Mouse (Mus musculus) liver, adult (tissue): Measurements from ENCODE around the gene Esf1.
"Not testable (repeated sequence)": the region's sequence is repeated elsewhere in the genome, so short reads cannot be mapped to it uniquely, and the experiment has no call there.

ENCODE experiments used
- GATA4 ChIP-seq: IDR thresholded peaks from 2 replicates; pipeline ENCODE4 v1.6.1; 2014; ENCODE audit warnings: mild to moderate bottlenecking, low read length; ENCODE audit not compliant: insufficient replicate concordance

The Esf1 gene

DNA sequence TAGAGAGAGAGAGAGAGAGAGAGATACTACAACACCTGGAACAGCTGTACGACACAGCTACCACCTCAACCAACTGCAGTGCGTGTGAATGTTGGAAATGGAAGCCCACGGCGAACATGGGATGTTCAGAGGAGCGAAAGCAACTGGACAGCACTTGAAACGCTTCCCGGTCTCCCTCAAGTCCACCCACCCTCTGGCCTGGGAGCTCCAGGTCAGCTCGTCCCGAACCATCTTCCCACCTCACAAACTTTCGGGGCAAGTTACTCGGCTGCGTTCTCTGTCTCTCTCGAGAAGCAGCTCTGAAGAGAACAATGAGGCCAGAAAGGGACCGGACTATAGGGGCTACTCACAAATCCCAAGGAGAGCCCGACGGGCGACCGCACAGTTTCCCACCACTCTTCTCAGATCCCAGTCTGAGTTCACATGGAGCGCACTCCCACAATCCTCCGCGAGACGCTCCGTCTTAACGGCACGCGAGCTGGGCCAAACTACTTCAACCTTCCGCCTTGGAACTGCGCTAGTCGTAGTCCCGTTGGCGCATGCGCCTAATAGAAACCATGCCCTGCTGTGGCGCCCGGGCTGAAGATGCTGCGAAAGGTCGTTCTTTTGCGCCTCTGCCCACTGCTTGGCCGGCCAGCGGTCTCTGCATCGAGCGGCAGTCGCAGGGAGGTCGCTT, at the start of gene Esf1, which contains the start of gene Ndufaf5:
Gene Esf1 (minus strand): TSS at position 438 of the 676 bp plus-strand sequence.
Gene Ndufaf5 (plus strand): TSS at position 523 of the 676 bp plus-strand sequence.
- no peak; the same call in 1 of the 2 replicates for TF ChIP-seq GATA4

DNA sequence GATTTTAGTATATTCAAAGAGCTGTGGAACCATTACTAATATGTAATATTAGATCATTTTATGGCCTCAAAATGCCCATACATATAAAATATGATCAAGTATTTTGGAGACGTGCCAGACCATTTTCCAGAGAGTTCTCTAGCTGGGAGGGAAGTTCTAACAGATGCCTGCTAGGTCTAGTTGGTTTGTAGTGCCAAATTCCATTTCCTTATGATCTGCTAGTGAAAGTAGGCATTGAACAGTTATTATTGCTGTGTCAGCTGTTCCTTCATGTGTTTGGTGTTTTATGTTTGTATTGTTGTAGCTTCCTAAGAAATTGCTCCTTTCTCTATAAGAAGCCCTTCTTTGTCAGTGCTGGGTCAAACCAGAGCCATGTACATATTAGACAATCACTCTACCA, 45.6 kb upstream of the Esf1 start:
- no peak for TF ChIP-seq GATA4

DNA sequence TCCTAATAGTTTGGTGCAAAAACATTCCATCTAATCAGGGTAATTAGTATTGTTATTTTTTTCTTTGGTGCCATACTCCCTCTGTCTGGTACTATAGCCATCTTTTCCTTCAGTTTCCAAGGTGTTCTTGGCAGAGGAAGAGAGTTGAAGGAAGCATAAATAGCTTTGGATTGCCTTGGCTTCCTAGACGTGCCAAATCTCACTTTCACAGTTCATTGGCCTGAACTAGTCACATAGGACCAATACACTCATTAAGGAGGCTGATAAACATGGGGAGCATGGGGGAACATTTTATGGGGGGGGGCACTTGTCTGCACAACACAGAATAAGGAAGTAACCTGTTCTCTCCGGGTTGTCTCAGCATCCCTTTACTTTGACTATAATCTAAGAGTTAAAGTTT, 45.1 kb upstream of the Esf1 start:
- TF ChIP-seq GATA4: no peak

DNA sequence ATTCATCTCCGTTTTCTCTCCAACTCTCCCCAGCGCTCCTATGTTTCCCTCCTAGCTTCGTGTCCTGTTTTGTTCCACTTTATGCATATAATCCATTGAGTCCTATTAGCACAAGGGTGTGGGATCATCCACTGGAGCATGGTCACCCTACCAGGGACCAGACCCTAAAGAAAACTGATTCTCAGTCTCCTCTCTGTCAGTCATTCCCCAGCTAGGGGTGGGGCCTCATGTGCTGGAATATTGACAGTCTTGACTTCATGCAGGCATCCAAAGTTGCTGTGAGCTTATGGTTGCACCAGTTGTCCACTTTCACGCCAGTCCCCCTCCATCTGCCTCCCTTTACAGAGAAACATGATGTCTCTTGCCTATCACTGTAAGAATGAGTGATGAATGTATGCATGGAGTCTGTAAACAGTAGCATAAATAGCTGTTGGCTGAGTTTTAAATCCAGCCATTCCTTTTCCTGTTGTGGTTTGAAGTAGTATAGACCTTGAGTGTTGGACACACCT, 44.2 kb upstream of the Esf1 start:
- TF ChIP-seq GATA4: no peak

DNA sequence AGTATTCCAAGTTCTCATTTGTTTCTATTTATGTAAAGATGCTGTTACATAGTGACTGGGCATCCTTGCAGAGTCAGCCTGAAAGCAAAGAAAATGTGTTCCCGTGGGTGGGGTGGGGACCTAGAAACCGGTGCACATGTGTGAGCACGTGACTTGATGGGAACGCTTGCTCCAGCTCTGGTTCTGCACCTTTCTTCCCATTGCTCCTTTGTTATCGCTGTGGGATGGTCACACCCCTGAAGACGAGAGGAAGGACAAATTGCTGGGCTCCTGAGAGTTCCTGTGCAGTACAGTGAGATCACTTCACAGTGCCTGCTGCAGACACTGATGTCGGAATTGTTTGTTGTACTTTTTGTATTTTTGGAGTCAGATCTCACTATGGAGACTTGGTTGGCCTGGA, 33.4 kb upstream of the Esf1 start:
- no peak for TF ChIP-seq GATA4

DNA sequence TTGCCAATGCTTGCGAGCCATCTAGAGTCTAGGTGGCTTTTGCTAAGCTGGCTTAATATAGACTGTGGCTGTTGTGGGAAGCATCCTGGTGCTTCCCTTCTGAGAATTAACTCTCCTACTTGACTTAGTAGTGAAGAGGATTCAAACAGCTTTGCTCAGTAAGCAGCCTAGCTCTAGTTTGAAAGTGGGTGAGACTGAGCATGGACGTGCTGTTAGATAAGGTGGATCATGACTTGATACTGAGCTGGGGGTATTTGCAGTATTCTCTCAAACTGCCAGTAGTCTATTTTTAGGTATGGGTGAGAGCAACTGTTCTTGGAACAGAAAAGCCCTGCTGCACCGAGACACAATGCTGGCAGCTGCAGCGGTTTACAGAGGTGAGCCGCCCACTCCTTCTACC, 32.2 kb upstream of the Esf1 start:
- no peak for TF ChIP-seq GATA4

DNA sequence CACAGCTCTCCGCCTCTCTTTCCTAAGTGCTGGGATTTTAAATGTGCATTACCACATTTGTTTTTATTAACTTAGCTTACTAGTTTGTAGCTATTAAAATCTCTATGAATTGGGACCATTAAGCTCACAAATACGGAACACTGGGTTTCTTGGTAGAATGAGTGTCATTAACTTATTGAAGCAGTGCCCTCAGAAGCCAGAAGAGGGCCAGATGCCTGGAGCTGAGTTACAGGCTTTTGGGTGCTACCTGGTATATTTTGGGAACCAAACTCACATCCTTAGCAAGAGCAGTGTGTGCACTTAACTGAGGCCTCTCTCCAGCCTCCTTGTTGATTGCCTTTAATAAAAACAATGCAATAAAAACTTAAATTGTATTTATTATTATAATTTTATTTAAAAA, 30.3 kb upstream of the Esf1 start:
- no peak for TF ChIP-seq GATA4

DNA sequence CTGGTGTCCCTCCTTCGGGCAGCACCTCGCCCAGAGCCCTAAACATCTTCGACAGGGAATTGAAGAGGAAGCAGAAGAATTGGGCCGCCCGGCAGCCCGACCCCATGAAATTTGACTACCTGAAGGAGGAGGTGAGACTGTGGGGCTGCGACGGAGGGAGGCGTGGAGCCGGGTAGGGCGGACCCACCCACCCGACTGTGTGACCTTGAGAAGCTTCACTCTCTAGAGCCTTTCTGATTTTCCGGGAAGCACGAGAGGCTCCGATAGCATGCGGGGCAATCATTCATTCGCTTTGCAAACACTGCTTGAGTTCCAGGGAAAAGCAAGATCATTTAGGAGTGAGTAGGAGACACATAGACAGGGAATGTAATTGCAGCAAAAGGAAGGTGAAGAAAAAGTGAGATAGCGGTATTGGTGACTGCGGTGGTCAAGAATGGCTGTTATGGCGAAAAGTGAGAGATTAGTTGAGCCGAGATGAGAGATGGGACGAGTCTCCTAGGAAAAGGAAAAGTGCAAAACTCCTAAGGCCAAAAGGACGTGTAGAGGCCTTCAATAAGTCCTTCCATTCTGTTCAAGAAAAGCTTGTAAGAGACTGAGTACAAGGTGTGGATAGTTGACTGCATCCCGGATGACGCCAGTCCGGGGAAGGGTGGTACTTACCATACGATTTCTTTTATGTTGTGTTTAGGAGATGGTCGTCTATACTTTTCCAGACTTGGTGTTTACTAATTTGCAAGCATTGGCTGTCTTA, 614 bp upstream of the Esf1 start:
- no peak for TF ChIP-seq GATA4

DNA sequence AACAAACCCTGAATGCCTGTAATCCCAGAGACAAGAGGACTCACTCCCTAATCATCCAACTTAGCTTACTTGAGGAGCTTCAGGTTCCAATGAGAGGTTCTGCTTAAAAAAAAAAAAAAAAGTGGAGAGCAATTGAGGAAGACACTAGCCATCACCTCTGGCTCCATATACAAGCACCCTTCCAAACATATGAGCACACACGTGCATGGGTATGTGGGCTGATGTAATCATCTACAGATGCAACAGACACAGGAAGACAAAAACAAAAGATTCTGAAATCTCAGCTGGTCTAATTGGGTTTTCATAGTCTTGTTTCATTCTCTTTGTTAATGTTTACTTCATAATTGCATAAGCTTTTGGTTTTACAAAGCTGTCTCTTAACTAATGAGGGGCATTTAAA, 1.3 kb downstream of the Esf1 start:
- no peak for TF ChIP-seq GATA4

DNA sequence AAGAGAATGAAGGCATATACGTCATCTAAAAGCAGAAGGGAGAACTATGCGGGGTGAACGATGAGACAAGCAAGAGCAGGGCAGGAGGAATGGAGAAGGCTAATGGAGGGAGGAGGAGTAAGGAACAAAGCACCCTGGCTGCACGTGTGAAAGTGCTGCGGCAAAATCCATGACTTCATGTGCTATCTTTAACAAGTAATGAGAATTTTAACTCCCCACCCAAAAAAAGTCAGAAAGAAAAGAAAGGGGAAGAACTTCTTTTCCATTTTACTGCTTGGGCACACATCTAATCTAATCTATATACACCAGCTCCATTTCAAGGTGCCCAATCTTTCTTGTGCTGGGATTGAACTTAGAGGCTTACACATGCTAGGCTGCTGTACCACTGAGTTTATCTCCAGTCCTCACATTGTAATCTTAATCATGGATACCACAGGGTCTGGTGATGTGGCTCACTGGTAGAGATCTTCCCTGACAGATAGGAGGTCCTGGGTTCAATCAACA, 7.0 kb downstream of the Esf1 start:
- TF ChIP-seq GATA4: no peak

DNA sequence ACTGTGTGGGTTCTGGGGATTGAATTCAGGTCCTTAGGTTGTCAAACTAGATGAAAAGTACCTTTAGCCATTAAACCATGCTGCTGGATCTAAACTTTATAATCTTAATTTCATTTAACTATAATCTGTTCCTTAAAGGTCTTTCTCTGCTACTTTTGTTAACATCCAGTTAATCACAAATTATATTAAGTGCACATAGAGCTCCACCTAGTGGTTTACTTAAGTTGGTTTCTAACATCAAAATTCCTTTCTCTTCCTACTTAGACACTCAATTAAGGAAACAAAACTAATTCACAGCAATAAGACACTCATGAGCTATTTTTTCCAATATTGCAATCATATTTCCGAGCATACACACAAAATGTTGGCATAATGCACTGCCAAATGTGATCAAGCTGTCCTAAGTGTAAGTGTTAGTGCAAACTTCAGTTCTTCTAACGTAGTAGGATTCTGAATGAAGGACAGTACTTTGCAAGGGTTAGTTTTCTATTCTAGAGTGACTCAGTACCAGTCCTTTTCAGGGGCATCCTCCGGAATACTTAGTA, 11.1 kb downstream of the Esf1 start:
- no peak for TF ChIP-seq GATA4

DNA sequence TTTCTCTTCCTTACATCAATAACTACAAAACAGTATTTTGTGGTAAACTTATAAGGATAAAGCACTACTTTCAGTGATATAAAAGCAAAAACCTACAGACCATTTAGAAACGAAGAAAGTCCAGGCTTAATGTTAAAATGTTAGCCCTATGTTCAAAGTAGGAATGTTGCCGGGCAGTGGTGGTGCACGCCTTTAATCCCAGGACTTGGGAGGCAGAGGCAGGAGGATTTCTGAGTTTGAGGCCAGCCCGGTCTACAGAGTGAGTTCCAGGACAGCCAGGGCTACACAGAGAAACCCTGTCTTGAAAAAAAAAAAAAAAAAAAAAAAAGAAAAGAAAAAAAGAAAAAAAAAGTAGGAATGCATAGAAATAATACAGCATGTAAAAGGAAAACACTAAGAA, 18.6 kb downstream of the Esf1 start, which contains the start of gene Gm17374:
Gene Gm17374 (plus strand): TSS at position 301 of the 400 bp plus-strand sequence.
- not testable (repeated sequence) for TF ChIP-seq GATA4

DNA sequence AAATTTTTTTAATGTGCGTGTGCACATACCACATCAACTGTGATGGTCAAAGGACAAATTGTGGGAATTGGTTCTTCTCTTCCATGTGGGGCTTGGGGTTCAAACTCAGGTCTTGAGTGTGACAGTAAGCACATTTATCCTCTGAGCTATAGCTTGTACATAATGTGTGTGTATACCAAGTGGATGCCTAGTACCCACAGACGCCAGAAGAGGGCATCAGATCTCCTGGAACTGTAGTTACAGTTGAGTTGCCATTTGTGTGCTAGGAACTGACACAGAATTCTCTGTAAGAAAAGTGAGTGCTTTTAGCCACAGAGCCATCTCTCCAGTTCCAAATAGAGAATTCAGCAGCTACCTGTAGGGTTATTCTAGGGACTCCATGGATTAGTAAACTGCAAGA, 44.8 kb downstream of the Esf1 start:
- TF ChIP-seq GATA4: no peak

DNA sequence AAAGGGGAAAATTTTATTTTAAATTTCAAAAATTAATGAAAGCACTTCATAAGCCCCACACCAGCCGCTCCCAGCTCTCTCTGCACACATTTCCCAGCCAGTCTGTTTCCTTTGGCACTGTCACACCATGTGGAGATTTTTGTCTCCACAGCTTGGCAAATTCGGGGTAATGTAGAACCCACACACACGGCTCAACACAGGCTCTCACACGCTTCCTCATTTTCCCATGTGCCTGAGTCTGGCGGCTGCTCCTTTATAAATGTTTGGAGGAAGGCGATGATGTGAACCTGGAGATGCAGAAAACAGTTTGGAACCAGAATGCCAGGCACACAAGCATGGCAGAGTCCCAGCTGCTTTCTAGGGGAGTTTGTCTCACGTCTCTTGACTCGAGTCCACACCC, 56.5 kb downstream of the Esf1 start:
- TF ChIP-seq GATA4: no peak

DNA sequence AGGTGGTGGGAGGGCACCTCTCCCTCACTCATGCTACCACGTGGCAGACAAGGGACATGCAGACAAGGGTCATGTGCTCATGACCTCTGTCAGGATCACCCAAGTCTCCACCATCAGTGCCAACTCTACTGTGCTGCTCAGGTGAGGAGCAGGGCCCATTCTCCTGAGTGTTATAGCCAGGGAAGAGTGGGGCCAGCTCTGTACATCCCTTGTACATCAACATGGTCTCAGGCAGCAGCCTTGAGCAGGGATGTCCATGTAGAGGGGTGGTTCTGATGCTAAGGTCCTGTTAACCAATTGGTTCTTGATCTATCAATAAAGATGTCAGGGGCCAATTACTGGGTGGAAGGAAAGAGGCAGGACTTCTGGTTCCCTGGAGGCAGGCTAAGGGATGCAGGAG, 61.4 kb downstream of the Esf1 start:
- no peak for TF ChIP-seq GATA4

DNA sequence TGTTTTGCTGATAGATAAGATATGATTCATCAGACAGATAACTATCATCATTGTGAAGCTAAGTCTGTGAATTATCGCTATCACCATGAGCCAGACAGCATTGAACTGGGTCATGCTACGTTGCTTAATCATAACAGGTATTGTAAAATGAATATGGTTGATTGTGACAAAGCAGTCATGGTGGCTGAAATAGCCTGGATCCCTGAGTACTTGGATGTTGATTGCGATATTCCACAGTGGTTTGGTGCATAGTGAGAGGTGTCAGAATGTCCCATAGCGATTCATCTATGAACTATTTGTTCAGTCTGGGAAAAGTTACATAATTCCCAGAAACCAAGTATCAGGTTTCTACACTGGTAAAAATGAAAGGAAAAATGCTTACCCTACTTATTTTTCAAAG, 62.7 kb downstream of the Esf1 start:
- TF ChIP-seq GATA4: no peak
